Mouse (Mus musculus) hindbrain, postnatal 0 days (tissue): ENCODE measurements around the gene Tmem248. TPM values are rescaled to one million over a fixed set of nuclear protein-coding genes. Genes with fewer than 3 reads are reported as not detected.

Experiments
- ATAC-seq: fragments of 200-750 bp; cut with Nextera tagmentation; 2 replicates; pipeline ENCODE4 v1.8.0; 2017; ENCODE audit warnings: mild to moderate bottlenecking, moderate TSS enrichment, moderate library complexity
- DNase-seq: peaks from one replicate; pipeline ENCODE4 v3.0.0-alpha.2; 2015; ENCODE audit warnings: low spot score
- H3K27ac ChIP-seq: fragments of 300-500 bp; sonication (generic); 2 replicates; pipeline ENCODE4 v1.5.1; 2014; ENCODE audit warnings: mild to moderate bottlenecking
- H3K27me3 ChIP-seq: fragments of 300-500 bp; sonication (generic); 2 replicates; pipeline ENCODE4 v1.6.1; 2014; ENCODE audit warnings: low read length, mixed read lengths; ENCODE audit not compliant: insufficient read depth
- H3K36me3 ChIP-seq: fragments of 300-500 bp; sonication (generic); 2 replicates; pipeline ENCODE4 v1.6.1; 2014; ENCODE audit warnings: low read length, mixed read lengths; ENCODE audit not compliant: insufficient read depth
- H3K4me1 ChIP-seq: fragments of 300-500 bp; sonication (generic); 2 replicates; pipeline ENCODE4 v1.6.1; 2014; ENCODE audit warnings: antibody characterized with exemption, low read length, mixed read lengths; ENCODE audit not compliant: insufficient read depth
- H3K4me2 ChIP-seq: fragments of 300-500 bp; sonication (generic); 2 replicates; pipeline ENCODE4 v1.6.1; 2014; ENCODE audit warnings: low read depth, mild to moderate bottlenecking, low read length, moderate library complexity, mixed read lengths
- H3K4me3 ChIP-seq: fragments of 300-500 bp; sonication (generic); 2 replicates; pipeline ENCODE4 v1.5.1; 2014; ENCODE audit warnings: low read length
- H3K9ac ChIP-seq: fragments of 300-500 bp; sonication (generic); replicated peaks from 2 replicates; pipeline ENCODE4 v1.6.1; 2014; ENCODE audit warnings: mild to moderate bottlenecking, low read length, moderate library complexity, mixed read lengths
- H3K9me3 ChIP-seq: fragments of 300-500 bp; sonication (generic); 2 replicates; pipeline ENCODE4 v1.6.1; 2016; ENCODE audit warnings: low read length, mixed read lengths
- CTCF ChIP-seq: IDR thresholded peaks from 2 replicates; pipeline ENCODE4 v1.5.1; 2016; ENCODE audit warnings: antibody characterized with exemption, control low read depth, low read depth
- WGBS: fragments of 180-500 bp; shearing (Covaris S2); extraction: QIAGEN DNeasy Blood & Tissue Kit; methylation state at CpG from one replicate; pipeline ENCODE4 v1.1.7; 2014; 5-methylcytosine and 5-hydroxymethylcytosine counted together
- polyA plus RNA-seq: library from polyadenylated mRNA; unstranded; fragments of >200 nt; fragmentation: Nextera tagmentation; extraction: Ambion mirVana; gene quantifications from 2 replicates; pipeline ENCODE4 v1.2.1, GENCODE M21; 2015
- total RNA-seq: library from RNA; depleted of rRNA; stranded (reverse); fragments of >200 nt; gene quantifications from 2 replicates; pipeline ENCODE4 v1.2.3, GENCODE M21; 2014

Tmem248 gene
- total and polyA plus RNA-seq, 2 experiments from 2014 or later, result 30.5 to 37.1 TPM

- TF ChIP-seq CTCF, result no peak
- Histone ChIP-seq H3K27me3 (no peaks in the 10 kb centered on the region), H3K9ac (no peak overlapping the region), H3K9me3 (no peaks in the 10 kb centered on the region), H3K4me1 (no peaks in the 10 kb centered on the region; the same call in 1 of the 2 replicates), H3K36me3 (peaks cover 8% of the 10 kb centered on the region; the same call in 1 of the 2 replicates), H3K4me2 (no peak overlapping the region), H3K27ac (no peak overlapping the region), H3K4me3 (no peak overlapping the region)
- WGBS, result 91% methylated on average over 5 of the region's 5 CpGs
- ATAC-seq (no peak), DNase-seq (no peak)
These were observed 1.5 kb downstream of the Tmem248 start for GRCm38 (mm10) chr5:130218336-130218735.

- no peaks in the 10 kb centered on the region for H3K27me3 ChIP-seq
- no peaks in the 10 kb centered on the region for H3K9me3 ChIP-seq
- TF ChIP-seq CTCF, result no peak
- DNase-seq, result no peak
- peak overlapping the region; percentile 67 for H3K4me2 ChIP-seq
- 49% methylated on average over 2 of the region's 2 CpGs for WGBS
- peak overlapping the region; percentile 97 for H3K9ac ChIP-seq
- H3K36me3 ChIP-seq, result no peaks in the 10 kb centered on the region
- no peak for ATAC-seq
- no peaks in the 10 kb centered on the region; the same call in 1 of the 2 replicates for H3K4me1 ChIP-seq
- H3K4me3 ChIP-seq, result peak overlapping the region; percentile 99
- H3K27ac ChIP-seq, result peak overlapping the region; percentile 83; the same call in 1 of the 2 replicates
These were observed 4.4 kb downstream of the Tmem248 start for GRCm38 (mm10) chr5:130221316-130221715.

GRCm38 (mm10) chr5:130221760-130222145 lies 4.9 kb downstream of the Tmem248 start:
- ATAC-seq (peak; percentile 67), DNase-seq (no peak)
- Histone ChIP-seq H3K4me2 (peak overlapping the region; percentile 67), H3K36me3 (no peaks in the 10 kb centered on the region), H3K27ac (peak overlapping the region; percentile 83), H3K4me3 (peak overlapping the region; percentile 99), H3K27me3 (no peaks in the 10 kb centered on the region), H3K4me1 (no peaks in the 10 kb centered on the region; the same call in 1 of the 2 replicates), H3K9ac (peak overlapping the region; percentile 97), H3K9me3 (no peaks in the 10 kb centered on the region)
- WGBS, result 1% methylated on average over 10 of the region's 10 CpGs
- TF ChIP-seq CTCF, result no peak

- no peaks in the 10 kb centered on the region for H3K27me3 ChIP-seq
- peak overlapping the region; percentile 99 for H3K4me3 ChIP-seq
- H3K4me1 ChIP-seq, result no peaks in the 10 kb centered on the region; the same call in 1 of the 2 replicates
- ATAC-seq (peak; percentile 85), DNase-seq (peak; percentile 94)
- TF ChIP-seq CTCF, result peak; percentile 64
- no peaks in the 10 kb centered on the region for H3K9me3 ChIP-seq
- H3K36me3 ChIP-seq, result no peaks in the 10 kb centered on the region
- under 1% methylated on average over 86 of the region's 88 CpGs for WGBS
- H3K27ac ChIP-seq, result peak overlapping the region; percentile 83
- peak overlapping the region; percentile 67 for H3K4me2 ChIP-seq
- peak overlapping the region; percentile 97 for H3K9ac ChIP-seq
These were observed 5.5 kb downstream of the Tmem248 start for GRCm38 (mm10) chr5:130222146-130223004.

- ATAC-seq, result no peak
- TF ChIP-seq CTCF, result no peak
- H3K4me2 ChIP-seq, result no peak overlapping the region
- no peaks in the 10 kb centered on the region for H3K27me3 ChIP-seq
- DNase-seq, result no peak
- no peaks in the 10 kb centered on the region for H3K9me3 ChIP-seq
- 95% methylated on average over 3 of the region's 3 CpGs for WGBS
- no peak overlapping the region for H3K9ac ChIP-seq
- no peak overlapping the region for H3K27ac ChIP-seq
- H3K36me3 ChIP-seq, result peaks cover 7% of the 10 kb centered on the region
- H3K4me1 ChIP-seq, result no peaks in the 10 kb centered on the region; the same call in 1 of the 2 replicates
- H3K4me3 ChIP-seq, result no peak overlapping the region
These were observed 9.9 kb downstream of the Tmem248 start for GRCm38 (mm10) chr5:130226790-130227189.

GRCm38 (mm10) chr5:130228120-130228519 lies 11.2 kb downstream of the Tmem248 start:
- TF ChIP-seq CTCF, result no peak
- no peak overlapping the region for H3K9ac ChIP-seq
- H3K27me3 ChIP-seq, result no peaks in the 10 kb centered on the region
- ATAC-seq (no peak), DNase-seq (no peak)
- 70% methylated on average over 4 of the region's 4 CpGs for WGBS
- no peak overlapping the region for H3K4me3 ChIP-seq
- no peak overlapping the region for H3K4me2 ChIP-seq
- H3K36me3 ChIP-seq, result peaks cover 20% of the 10 kb centered on the region
- no peaks in the 10 kb centered on the region; the same call in 1 of the 2 replicates for H3K4me1 ChIP-seq
- H3K9me3 ChIP-seq, result no peaks in the 10 kb centered on the region
- no peak overlapping the region for H3K27ac ChIP-seq

GRCm38 (mm10) chr5:130236302-130236701 lies 19.4 kb downstream of the Tmem248 start:
- TF ChIP-seq CTCF, result no peak
- H3K4me3 ChIP-seq, result no peak overlapping the region
- H3K27ac ChIP-seq, result no peak overlapping the region
- no peak overlapping the region for H3K4me2 ChIP-seq
- H3K27me3 ChIP-seq, result no peaks in the 10 kb centered on the region
- H3K4me1 ChIP-seq, result no peaks in the 10 kb centered on the region
- H3K36me3 ChIP-seq, result peaks cover 77% of the 10 kb centered on the region
- 96% methylated on average over 8 of the region's 8 CpGs for WGBS
- DNase-seq, result no peak
- no peak overlapping the region for H3K9ac ChIP-seq
- H3K9me3 ChIP-seq, result no peaks in the 10 kb centered on the region
- no peak for ATAC-seq
